Mouse (Mus musculus) induced T-regulatory cell, adult 2 months (primary cell): Measurements from ENCODE around the gene Selp.
A peak's percentile ranks its signal among the peaks of the same experiment; 100 is the strongest.

Experiments
- DNase-seq: peaks from one replicate; pipeline ENCODE4 v3.0.0-alpha.2; 2012; ENCODE audit warnings: low read depth

The Selp gene

DNA sequence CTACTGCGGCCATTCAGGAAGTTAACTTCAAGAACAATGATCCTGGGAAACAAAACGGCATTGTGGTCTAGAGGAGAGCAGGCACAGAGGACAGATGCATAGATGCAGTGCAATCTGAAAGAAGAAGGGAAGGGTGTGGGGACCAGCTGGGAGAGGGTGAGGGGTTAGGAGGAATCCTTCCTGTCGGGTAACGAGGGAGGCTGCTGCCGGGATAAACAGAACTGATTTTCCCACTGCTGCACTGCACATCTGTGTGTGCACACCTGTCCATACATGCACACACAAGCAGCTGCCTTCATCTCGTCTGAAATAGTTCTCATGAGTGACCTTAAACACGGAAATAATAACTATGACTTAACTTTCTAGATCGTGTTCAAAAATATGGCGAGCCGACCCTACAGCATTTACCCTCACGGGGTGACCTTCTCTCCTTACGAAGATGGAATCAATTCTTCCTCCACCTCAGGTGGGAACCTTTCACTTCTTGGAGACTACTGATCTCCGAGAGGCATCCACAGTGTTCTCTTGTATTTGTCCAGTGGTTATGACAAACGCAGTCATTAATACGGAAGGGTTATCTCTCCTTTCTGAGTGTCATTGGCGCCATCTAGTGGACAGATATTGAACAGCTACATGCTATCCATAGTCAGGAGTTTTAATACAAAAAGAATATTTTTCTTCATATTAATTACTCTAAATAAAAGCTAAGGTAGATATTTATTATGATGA, 69.2 kb downstream of the Selp start:
- peak; percentile 89 for DNase-seq

DNA sequence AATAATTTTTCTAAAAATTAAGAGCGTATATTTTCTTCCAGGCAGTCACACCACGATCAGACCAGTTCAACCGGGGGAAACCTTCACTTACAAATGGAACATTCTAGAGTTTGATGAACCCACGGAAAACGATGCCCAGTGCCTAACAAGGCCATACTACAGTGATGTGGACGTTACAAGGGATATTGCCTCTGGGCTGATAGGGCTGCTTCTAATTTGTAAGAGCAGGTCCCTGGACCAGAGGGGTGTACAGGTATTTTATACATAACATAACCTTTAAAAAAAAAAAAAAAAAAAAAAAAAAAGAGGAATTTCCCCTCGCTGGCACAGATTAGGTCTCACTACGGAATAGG, 69.8 kb downstream of the Selp start:
- DNase-seq: no peak

DNA sequence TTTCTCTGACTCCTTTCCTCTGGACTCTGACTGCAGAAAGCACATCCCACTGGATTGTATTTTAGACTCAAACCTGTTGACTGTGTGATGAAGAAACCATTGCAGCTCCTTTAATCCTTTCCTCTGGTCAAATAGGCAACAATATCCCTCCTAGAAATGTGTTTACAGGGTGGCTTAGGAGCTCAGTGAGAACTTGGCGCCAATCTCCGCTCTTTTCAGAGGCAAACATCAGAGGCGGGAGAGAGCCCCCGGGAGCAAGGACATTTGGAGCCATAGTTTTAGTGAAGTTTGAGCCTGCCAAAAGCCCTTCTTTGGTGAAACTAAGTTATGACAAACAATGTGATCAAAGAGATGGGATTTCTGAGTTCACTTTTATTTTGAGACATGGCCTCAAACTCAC, 70.3 kb downstream of the Selp start:
- no peak for DNase-seq

- no peak for DNase-seq
Measured at GRCm38 (mm10) chr1:164187002-164187560, 72.0 kb downstream of the Selp start.

GRCm38 (mm10) chr1:164199551-164199950, 84.5 kb downstream of the Selp start:
- DNase-seq: no peak
